Mouse (Mus musculus): ENCODE data around the gene Pfdn2. TPM values are rescaled to one million over a fixed set of nuclear protein-coding genes. Genes with fewer than 3 reads are reported as not detected.
"Not testable (repeated sequence)": the region's sequence is repeated elsewhere in the genome, so short reads cannot be mapped to it uniquely, and the experiment has no call there.

Pfdn2 gene
- polyA plus RNA-seq (2015; fragmentation: Nextera tagmentation; extraction: Ambion mirVana): 146 and 149 TPM in 2 replicates

- peak within 1 kb of the TSS; percentile 67 for H3K9ac ChIP-seq (replicated peaks)
- ATAC-seq (replicated peaks): peak; percentile 95
- peaks cover 6% of the 10 kb centered on the region; the same call in 1 of the 2 replicates for H3K9me3 ChIP-seq
- H3K36me3 ChIP-seq: peaks cover 24% of the 10 kb centered on the region
- H3K27ac ChIP-seq (replicated peaks): peak within 1 kb of the TSS; percentile 73
- H3K4me1 ChIP-seq: peaks cover 27% of the 10 kb centered on the region
- H3K4me2 ChIP-seq (replicated peaks): peak within 1 kb of the TSS; percentile 89
- 1% methylated on average over 53 of the region's 53 CpGs for WGBS
- H3K4me3 ChIP-seq: peak within 1 kb of the TSS; percentile 62
- H3K27me3 ChIP-seq: no peaks in the 10 kb centered on the region
These were observed at the start of gene Pfdn2, which contains the start of gene Nit1 for GRCm38 (mm10) chr1:171345225-171346094. TSS of gene Pfdn2 (plus strand) at chr1:171345670. TSS of gene Nit1 (minus strand) at chr1:171345646.

GRCm38 (mm10) chr1:171298226-171298625 lies 47.2 kb upstream of the Pfdn2 start:
- Histone ChIP-seq H3K36me3 (no peaks in the 10 kb centered on the region), H3K27me3 (peaks cover 17% of the 10 kb centered on the region; the same call in 1 of the 2 replicates), H3K4me1 (peaks cover 8% of the 10 kb centered on the region), H3K27ac (replicated peaks) (no peak overlapping the region), H3K4me2 (replicated peaks) (no peak overlapping the region), H3K9me3 (no peaks in the 10 kb centered on the region), H3K4me3 (no peak overlapping the region), H3K9ac (replicated peaks) (no peak overlapping the region)
- 65% methylated on average over 3 of the region's 3 CpGs for WGBS
- ATAC-seq (replicated peaks): no peak

GRCm38 (mm10) chr1:171306157-171306556 lies 39.3 kb upstream of the Pfdn2 start:
- not testable (repeated sequence) for H3K4me2 ChIP-seq (replicated peaks); H3K27me3 ChIP-seq; H3K36me3 ChIP-seq; H3K4me1 ChIP-seq; ATAC-seq (replicated peaks); H3K4me3 ChIP-seq; H3K27ac ChIP-seq (replicated peaks); H3K9me3 ChIP-seq; H3K9ac ChIP-seq (replicated peaks)
- whole genome bisulfite sequencing: 73% methylated on average over 5 of the region's 5 CpGs

- Histone ChIP-seq H3K4me3 (no peak overlapping the region), H3K9me3 (no peaks in the 10 kb centered on the region)
- ATAC-seq (replicated peaks): no peak
These were observed 36.1 kb upstream of the Pfdn2 start for GRCm38 (mm10) chr1:171309321-171309720.

GRCm38 (mm10) chr1:171319748-171320147 lies 25.7 kb upstream of the Pfdn2 start:
- Histone ChIP-seq H3K4me1 (no peaks in the 10 kb centered on the region), H3K27me3 (no peaks in the 10 kb centered on the region), H3K9ac (replicated peaks) (no peak overlapping the region), H3K27ac (replicated peaks) (no peak overlapping the region), H3K4me2 (replicated peaks) (no peak overlapping the region), H3K36me3 (no peaks in the 10 kb centered on the region), H3K4me3 (no peak overlapping the region), H3K9me3 (no peaks in the 10 kb centered on the region)
- no peak for ATAC-seq (replicated peaks)
- WGBS: 9% methylated on average over 7 of the region's 7 CpGs

More at GRCm38 (mm10) chr1:171309321-171309720, 36.1 kb upstream of the Pfdn2 start:
- 78% methylated on average over 2 of the region's 2 CpGs for WGBS
- Histone ChIP-seq H3K36me3 (no peaks in the 10 kb centered on the region), H3K27me3 (no peaks in the 10 kb centered on the region), H3K27ac (replicated peaks) (no peak overlapping the region), H3K4me2 (replicated peaks) (no peak overlapping the region), H3K4me1 (no peaks in the 10 kb centered on the region), H3K9ac (replicated peaks) (no peak overlapping the region)

- 12% methylated on average over 5 of the region's 5 CpGs for WGBS
- no peak overlapping the region for H3K9ac ChIP-seq (replicated peaks)
- no peaks in the 10 kb centered on the region for H3K4me1 ChIP-seq
- no peak overlapping the region for H3K4me2 ChIP-seq (replicated peaks)
- ATAC-seq (replicated peaks): no peak
- H3K9me3 ChIP-seq: no peaks in the 10 kb centered on the region
- H3K27me3 ChIP-seq: no peaks in the 10 kb centered on the region
- 0 out of 2 replicates have a peak, but pooled peaks cover 3% of the 10 kb centered on the region for H3K36me3 ChIP-seq
- no peak overlapping the region for H3K27ac ChIP-seq (replicated peaks)
- H3K4me3 ChIP-seq: no peak overlapping the region
These were observed 25.3 kb upstream of the Pfdn2 start for GRCm38 (mm10) chr1:171320151-171320550.

GRCm38 (mm10) chr1:171321415-171321814 lies 24.1 kb upstream of the Pfdn2 start:
- Histone ChIP-seq H3K4me1 (peaks cover 6% of the 10 kb centered on the region), H3K4me3 (no peak overlapping the region), H3K36me3 (0 out of 2 replicates have a peak, but pooled peaks cover 3% of the 10 kb centered on the region), H3K27ac (replicated peaks) (no peak overlapping the region), H3K4me2 (replicated peaks) (no peak overlapping the region), H3K9ac (replicated peaks) (no peak overlapping the region), H3K27me3 (no peaks in the 10 kb centered on the region), H3K9me3 (no peaks in the 10 kb centered on the region)
- no peak for ATAC-seq (replicated peaks)

- Histone ChIP-seq H3K4me1 (peaks cover 10% of the 10 kb centered on the region), H3K36me3 (0 out of 2 replicates have a peak, but pooled peaks cover 3% of the 10 kb centered on the region), H3K27me3 (no peaks in the 10 kb centered on the region), H3K27ac (replicated peaks) (no peak overlapping the region), H3K4me3 (no peak overlapping the region), H3K9me3 (no peaks in the 10 kb centered on the region), H3K4me2 (replicated peaks) (no peak overlapping the region), H3K9ac (replicated peaks) (no peak overlapping the region)
- no peak for ATAC-seq (replicated peaks)
- 79% methylated on average over 1 of the region's 1 CpGs for WGBS
These were observed 23.5 kb upstream of the Pfdn2 start for GRCm38 (mm10) chr1:171322012-171322411.

GRCm38 (mm10) chr1:171325571-171325970 lies 19.9 kb upstream of the Pfdn2 start:
- Histone ChIP-seq H3K4me2 (replicated peaks) (no peak overlapping the region), H3K27me3 (no peaks in the 10 kb centered on the region), H3K36me3 (0 out of 2 replicates have a peak, but pooled peaks cover 3% of the 10 kb centered on the region), H3K9ac (replicated peaks) (no peak overlapping the region), H3K4me1 (peaks cover 29% of the 10 kb centered on the region), H3K9me3 (no peaks in the 10 kb centered on the region), H3K4me3 (no peak overlapping the region), H3K27ac (replicated peaks) (no peak overlapping the region)
- WGBS: 90% methylated on average over 2 of the region's 2 CpGs
- no peak for ATAC-seq (replicated peaks)

- not testable (repeated sequence) for H3K27ac ChIP-seq (replicated peaks); H3K9me3 ChIP-seq; ATAC-seq (replicated peaks); H3K9ac ChIP-seq (replicated peaks); H3K4me2 ChIP-seq (replicated peaks); H3K27me3 ChIP-seq; H3K36me3 ChIP-seq; H3K4me3 ChIP-seq
- WGBS: 89% methylated on average over 4 of the region's 4 CpGs
- peaks cover 39% of the 10 kb centered on the region for H3K4me1 ChIP-seq
These were observed 18.9 kb upstream of the Pfdn2 start for GRCm38 (mm10) chr1:171326588-171326987.

- H3K9ac ChIP-seq (replicated peaks): peak overlapping the region; percentile 97
- H3K27me3 ChIP-seq: no peaks in the 10 kb centered on the region
- H3K4me2 ChIP-seq (replicated peaks): peak overlapping the region; percentile 56
- peak overlapping the region; percentile 95 for H3K4me3 ChIP-seq
- 37% methylated on average over 9 of the region's 9 CpGs for WGBS
- H3K9me3 ChIP-seq: no peaks in the 10 kb centered on the region
- peaks cover 48% of the 10 kb centered on the region for H3K4me1 ChIP-seq
- peaks cover 8% of the 10 kb centered on the region; the same call in 1 of the 2 replicates for H3K36me3 ChIP-seq
- no peak for ATAC-seq (replicated peaks)
- peak overlapping the region; percentile 99 for H3K27ac ChIP-seq (replicated peaks)
These were observed 17.2 kb upstream of the Pfdn2 start for GRCm38 (mm10) chr1:171328244-171328643.

- Histone ChIP-seq H3K9ac (replicated peaks) (peak within 1 kb of the TSS; percentile 97), H3K27me3 (no peaks in the 10 kb centered on the region), H3K27ac (replicated peaks) (peak within 1 kb of the TSS; percentile 99), H3K4me2 (replicated peaks) (peak within 1 kb of the TSS; percentile 82), H3K4me1 (peaks cover 55% of the 10 kb centered on the region), H3K36me3 (peaks cover 8% of the 10 kb centered on the region; the same call in 1 of the 2 replicates), H3K4me3 (peak within 1 kb of the TSS; percentile 95), H3K9me3 (no peaks in the 10 kb centered on the region)
- WGBS: 0% methylated on average over 42 of the region's 48 CpGs
- ATAC-seq (replicated peaks): peak; percentile 98
These were observed 16.5 kb upstream of the Pfdn2 start, which contains the start of gene Dedd for GRCm38 (mm10) chr1:171328839-171329432. TSS of gene Dedd (plus strand) at chr1:171329145.

Measured in forebrain, embryonic 15.5 days (tissue).